Mouse (Mus musculus) brain, embryonic 14.5 days (tissue): ENCODE measurements around the gene Fbrsl1.
A peak's percentile ranks its signal among the peaks of the same experiment; 100 is the strongest.

ENCODE experiments used
- CTCF ChIP-seq: fragments of 200-500 bp; IDR thresholded peaks from 2 replicates; pipeline ENCODE4 v1.5.1; 2012; ENCODE audit warnings: inconsistent platforms, mild to moderate bottlenecking, moderate library complexity, borderline replicate concordance; ENCODE audit not compliant: insufficient read depth, insufficient read length; ENCODE audit errors: extremely low read depth
- POLR2A ChIP-seq: fragments of 200-500 bp; IDR thresholded peaks from 2 replicates; pipeline ENCODE4 v1.6.1; 2012; ENCODE audit warnings: mild to moderate bottlenecking, inconsistent platforms, borderline replicate concordance; ENCODE audit not compliant: poor library complexity, insufficient read depth, insufficient read length, severe bottlenecking; ENCODE audit errors: extremely low read depth

GRCm38 (mm10) chr5:110448436-110449134, at the start of gene Fbrsl1:
- TF ChIP-seq POLR2A (peak; percentile 45; the same call in 1 of the 2 replicates), CTCF (no peak)
